Mouse (Mus musculus) hindlimb bud, embryonic 11.5 days (tissue): Measurements from ENCODE around the gene Smc3.
A peak's percentile ranks its signal among the peaks of the same experiment; 100 is the strongest.
"Not testable (repeated sequence)": the region's sequence is repeated elsewhere in the genome, so short reads cannot be mapped to it uniquely, and the experiment has no call there.

Experiments used
- DNase-seq: peaks from one replicate; pipeline ENCODE4 v3.0.0-alpha.2; 2012; ENCODE audit warnings: low read depth, low spot score; ENCODE audit errors: extremely low spot score

Gene Smc3

GRCm38 (mm10) chr19:53653624-53654467 is 53.6 kb downstream of the Smc3 start:
- DNase-seq: peak; percentile 50

DNA sequence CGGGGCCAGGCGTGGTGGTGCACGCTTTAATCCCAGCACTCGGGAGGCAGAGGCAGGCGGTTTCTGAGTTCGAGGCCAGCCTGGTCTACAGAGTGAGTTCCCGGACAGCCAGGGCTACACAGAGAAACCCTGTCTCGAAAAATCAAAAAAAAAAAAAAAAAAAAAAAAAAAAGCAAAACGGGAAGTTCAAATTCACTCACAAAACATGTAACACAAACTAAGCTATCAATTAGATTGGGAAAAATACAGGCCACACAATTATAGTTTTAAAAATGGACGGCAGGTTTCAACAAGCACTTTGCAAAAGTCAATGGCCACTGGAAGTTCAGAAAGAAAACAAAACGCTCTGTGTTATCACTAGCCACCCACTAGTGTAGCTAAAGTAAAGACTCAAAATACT is 56.2 kb downstream of the Smc3 start:
- DNase-seq: not testable (repeated sequence)

DNA sequence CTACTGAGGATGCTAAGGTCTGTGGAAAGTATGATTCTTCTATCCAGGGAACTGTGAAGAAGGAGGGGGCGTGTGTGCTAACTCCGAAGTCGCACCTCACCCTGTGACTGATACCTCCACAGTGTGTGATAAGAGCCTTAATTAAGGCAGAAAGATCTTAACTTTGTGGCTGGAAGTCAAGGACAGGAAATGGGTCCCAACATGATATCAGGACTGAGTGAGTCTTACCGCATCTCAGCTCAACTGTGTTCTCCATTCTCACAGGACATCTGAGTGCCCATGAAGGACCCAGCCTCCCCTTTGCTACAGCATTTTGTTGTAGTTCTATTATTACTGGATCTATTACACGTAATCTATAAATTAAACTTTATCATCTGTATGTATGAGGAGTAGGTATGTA is 57.2 kb downstream of the Smc3 start:
- DNase-seq: no peak

DNA sequence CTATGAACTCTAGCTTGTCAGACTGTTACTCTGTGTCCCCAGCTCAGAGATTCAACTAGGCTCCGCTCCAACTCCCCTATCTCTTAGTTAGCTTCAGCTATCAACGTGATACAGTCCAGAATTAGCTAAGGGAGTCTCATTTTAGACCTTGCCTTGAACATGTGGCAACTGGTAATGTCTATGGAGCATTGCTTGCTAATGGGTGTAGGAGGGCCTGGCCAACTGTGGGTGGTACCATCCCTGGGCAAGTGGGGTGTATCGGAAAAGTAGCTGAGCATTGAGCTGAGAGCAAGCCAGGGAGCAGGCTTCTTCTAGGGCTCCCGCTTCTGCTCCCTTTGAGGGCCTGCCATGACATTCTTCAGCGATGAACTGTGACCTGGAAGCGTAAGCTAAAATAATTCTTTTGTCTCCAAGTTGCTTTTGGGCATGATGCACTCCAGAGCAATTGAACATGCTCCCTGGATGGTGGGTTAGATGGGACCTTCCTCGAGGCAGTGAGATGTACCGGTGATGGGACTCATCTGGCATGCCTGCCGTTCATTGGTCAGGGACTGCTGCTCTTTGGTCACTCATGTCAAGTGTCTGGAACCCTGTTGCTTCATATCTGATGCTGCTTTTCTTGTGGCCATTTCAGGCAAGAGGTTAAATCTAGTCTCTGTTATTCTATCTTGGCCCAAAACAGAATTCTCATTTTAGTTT is 60.7 kb downstream of the Smc3 start:
- no peak for DNase-seq

DNA sequence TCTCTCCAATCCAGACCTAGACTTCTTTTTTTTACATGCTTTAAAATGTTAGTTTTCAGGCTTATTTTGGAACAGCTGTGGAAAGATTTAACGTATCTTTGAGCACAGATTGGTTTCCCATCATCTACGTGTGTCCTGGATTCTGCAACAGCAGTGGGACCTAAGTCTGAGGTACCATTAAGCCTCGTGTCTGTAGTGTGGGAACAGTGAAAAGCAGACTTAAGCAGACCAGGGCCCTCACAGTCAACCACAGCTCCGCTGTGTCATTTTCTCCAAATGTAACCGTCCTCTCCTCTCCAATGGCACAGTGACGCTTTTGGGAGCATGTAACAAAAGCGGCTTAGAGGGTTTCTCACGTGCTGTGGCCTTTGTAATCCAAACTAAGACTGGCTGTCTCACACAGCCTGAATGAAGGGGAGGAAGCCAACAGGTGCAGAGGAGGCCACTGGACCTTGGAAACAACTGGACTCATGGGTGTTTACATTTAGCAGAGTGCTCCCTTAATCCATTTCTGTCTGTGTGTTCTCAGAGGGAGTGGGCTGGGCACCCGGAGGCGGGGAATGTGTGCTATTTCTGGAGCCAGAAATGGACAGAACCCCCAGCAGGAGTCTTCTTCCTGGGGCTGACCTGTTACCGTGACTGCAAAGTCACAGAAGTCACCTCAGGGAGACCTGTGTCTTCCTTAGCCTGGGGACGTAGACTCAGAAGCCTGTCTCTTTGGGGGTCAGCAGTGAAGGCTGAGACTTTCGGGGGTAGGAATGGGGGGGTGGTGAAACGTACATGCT is 61.9 kb downstream of the Smc3 start:
- DNase-seq: no peak

DNA sequence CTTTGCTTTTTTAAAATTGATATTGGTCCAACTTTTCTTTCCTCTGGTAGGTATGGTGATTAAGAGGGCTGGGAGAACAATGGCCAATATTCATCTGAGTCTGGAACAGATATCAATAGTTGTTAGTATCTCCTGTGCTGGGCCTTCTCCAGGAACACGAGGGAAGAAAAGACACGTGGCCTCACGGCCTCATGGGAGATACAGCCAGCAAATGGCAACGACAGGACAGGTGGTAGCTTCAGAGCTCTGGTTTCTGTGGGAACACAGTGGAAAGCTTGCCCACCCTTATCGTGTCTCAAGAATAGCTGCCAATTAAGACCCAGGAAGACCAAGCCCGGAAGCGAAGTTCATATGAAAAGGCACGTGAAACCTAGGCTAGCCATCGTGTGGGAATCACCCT is 64.6 kb downstream of the Smc3 start:
- no peak for DNase-seq

DNA sequence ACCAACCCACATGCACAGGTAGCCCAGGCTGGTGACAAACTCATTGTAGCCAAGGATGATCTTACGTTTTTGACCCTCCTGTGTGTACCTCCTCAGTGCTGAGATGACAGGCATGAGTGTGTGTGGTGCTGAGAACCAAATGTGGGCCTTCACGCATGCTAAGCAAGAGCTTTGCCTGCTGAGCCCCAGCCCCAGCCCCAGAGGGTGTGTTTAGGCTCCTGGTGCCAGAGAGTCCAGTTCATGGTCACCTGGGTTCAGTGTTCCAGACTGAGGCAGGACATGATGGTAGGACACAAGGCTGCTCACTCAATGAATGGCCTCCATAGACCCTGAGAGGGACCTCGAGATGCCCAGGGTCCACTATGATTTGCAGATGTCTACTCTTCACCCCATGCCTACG is 65.2 kb downstream of the Smc3 start:
- DNase-seq: no peak

GRCm38 (mm10) chr19:53666708-53667107 is 66.5 kb downstream of the Smc3 start:
- DNase-seq: no peak

DNA sequence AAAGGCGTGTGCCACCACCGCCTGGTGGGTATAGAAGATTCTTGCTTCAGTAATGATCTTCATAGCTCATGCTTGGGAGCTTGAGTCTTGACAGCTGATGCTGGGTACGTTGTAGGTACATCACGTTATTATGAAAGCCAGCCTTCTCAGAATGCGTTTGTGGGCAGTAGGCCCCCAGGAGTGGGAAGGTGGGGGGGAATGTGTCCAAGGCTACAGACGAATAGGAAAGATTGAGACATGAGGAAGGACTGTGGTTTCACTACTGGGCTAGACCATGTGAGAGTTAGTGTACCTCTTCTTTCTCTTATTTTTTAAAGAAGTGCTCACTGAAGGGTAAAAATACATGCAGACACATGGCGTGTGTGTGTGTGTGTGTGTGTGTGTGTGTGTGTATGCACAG is 68.6 kb downstream of the Smc3 start:
- no peak for DNase-seq

DNA sequence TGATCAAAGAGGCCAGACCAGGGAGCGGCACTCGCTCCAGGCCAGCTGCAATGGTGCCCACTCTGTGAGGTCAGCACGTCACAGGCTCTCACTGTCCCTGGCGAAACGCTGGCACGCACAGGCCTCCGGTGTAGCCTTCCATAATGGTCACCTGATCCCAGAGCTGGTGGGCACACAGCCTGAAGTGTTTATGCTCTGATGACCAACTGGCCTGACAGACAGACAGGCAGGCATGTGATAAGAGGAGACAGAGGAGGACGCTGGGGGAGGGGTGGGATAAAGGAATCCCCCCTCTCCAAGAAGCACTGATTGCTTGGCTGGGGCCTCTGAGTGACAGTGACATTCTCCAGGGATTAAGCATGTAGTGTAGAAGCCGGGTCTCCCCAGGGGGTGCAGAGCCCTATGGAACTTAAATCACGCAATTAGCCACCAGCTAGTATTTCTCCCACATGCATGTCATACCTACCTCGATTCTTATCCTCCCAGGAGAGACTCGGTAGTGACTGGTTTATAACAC is 70.5 kb downstream of the Smc3 start:
- no peak for DNase-seq

DNA sequence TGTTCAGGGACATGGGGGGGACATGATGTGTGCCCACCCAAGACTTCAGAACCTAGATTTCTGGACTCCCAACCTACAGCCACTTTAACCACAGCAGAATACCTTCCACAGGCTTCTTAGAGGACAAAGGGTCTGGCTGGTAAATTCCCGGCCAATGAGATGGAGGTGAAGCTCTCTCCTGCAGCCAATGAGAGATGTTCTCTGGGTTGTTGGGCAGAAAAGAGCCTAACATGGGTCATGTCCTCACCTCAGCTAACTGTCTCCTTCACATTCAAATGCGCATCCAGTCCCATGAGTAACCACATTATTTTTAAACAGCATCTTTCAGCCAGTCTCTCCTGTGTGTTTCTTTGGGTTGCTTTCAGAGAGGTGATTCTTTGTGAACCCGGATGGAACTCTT is 71.2 kb downstream of the Smc3 start:
- no peak for DNase-seq

DNA sequence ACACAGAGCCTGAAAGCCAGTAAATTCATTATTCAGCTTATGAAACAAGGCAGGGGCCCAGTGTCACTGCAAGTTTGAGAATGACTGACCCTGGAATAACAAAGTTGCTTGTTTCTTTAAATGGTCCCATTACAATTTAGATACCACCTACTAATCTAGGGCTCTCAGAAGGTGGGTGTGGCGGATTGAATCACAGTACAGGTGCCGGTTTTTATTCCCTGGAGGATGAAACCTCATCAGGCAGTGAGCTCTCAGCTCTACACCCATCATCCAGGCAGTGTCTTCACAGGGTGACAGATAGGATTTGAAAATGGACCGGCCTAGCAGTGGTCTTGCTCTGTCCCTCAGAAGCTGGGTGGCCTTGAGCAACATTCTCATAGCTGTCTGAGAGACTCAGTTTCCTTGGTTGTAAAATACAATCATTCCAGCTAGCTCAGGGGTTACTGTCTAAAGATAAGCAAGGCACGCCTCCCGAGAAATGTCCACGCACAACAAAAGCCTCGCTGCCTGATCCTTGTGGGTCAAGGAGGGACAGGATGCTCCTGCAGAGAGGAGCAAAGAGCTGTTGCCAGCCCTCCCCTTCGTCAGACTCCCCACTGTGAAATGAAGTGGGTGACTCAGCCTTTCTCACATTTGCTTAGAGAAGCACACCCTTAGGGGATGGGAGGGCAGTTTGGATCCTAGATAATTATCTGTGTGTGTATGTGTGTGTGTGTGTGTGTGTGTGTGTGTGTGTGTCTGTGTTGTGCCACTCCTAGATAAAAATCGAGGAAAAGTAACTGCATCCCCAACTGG is 74.1 kb downstream of the Smc3 start:
- DNase-seq: no peak

DNA sequence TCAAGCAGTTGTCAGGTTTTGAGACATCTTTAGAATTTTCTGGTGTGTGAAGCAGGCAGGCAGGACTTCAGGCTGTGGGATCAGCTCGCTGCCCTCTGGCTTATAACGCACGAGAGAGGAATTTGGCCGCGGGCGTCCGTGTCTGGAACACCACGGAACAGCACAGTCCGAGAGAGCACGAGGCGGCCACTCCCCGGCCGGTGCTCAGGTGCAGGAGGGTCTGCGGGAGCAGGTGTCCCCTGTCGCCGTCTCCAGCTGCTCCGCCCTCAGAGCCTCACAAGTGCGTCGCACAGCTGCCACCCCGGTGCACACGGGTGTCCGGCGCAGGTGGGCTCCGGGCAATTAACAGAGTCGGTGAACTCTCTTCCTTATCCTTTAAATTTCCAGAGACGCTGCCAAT is 76.0 kb downstream of the Smc3 start:
- DNase-seq: no peak

DNA sequence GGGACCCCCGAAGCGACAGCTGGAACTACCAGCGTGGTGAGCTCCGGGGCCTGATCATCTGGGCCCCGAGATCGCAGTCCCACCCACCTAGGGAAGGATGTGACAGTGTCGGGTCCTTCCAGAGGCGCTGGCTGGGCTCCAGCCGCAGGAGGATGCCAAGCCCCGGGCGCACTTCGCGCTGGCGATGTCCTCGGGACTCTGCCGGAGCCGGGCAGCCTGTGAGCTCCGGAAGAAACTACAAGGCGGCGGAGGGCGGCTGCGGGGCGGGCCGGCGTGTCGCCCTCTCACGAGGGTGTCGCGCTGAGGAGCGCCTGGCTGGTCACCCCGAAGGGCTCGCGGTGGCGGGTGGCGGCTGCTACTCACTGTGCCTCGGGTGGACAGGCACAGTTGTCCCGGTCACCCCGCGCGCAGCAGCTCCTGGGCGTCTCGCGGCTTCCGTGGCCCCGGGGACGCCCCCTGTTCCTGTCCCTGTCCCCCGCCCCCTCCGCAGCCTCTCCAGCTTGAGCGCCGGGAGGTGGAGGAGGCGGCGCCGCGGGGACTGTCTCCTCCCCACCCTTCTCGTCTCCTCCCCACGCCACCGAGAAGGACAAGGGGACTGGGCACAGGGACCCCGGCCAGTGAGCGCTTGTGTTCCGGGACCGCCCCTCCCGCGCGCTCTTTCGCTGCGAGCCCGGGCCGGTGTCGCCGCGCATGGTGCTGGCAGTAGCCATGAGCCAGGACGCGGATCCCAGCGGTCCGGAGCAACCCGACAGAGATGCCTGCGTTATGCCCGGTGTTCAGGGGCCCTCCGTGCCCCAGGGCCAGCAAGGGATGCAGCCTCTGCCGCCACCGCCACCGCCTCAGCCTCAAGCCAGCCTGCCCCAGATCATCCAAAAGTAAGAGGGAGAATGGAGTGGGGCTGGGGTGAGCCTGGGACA is 76.8 kb downstream of the Smc3 start, which contains the start of gene Rbm20:
Gene Rbm20 (plus strand): TSS at position 589 of the 917 bp plus-strand sequence.
- DNase-seq: no peak

- no peak for DNase-seq
These were observed 79.0 kb downstream of the Smc3 start for GRCm38 (mm10) chr19:53679194-53679593.

GRCm38 (mm10) chr19:53679981-53680380 is 79.8 kb downstream of the Smc3 start:
- DNase-seq: no peak

DNA sequence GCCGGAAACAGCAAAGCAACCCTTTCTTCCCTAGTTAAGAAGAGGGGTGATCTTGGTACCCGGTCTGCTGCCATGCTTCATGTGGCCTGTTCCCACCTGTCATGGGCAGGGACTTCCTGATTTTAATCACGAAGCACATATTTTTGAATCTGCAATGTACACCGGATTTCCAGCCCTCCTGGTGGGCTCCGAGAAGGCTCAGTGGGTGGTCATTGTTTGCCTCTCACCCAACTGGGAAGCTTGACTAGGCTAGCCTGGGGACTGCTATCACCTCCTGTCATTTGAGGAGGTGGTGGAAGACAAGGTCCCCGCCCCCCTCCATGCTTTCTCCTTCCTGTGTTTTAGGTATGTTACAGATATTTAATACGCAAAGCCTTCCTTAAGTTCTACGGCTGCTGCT is 82.2 kb downstream of the Smc3 start:
- DNase-seq: no peak

DNA sequence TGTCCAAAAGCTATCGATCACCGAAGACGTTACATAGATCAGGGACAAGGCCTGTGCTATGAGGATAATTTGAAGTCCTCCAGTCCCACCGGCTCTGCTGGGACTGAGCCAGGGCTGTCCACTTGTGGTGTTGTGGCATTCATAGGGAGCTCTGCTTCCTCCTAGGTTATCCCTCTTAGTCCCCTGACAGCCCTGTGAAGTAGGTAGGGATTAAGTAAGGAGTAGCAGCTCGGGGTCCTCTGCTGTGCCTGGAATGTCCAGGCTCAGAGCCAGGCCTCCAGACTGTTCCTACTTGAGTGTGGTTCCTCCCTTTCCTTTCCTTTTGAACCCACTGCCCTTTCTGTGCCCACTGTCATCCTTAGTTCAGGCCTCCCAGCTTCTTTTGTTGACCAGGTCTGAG is 87.4 kb downstream of the Smc3 start:
- no peak for DNase-seq

- DNase-seq: no peak
These were observed 90.6 kb downstream of the Smc3 start for GRCm38 (mm10) chr19:53690816-53691215.

- no peak for DNase-seq
These were observed 93.8 kb downstream of the Smc3 start for GRCm38 (mm10) chr19:53694020-53694419.
